Mouse (Mus musculus): ENCODE results near the gene Sox5. TPM values are rescaled to one million over a fixed set of nuclear protein-coding genes. Genes with fewer than 3 reads are reported as not detected.

Gene Sox5
- polyA plus RNA-seq, 1 experiment from 2014 or later: 54.7 TPM

GRCm38 (mm10) chr6:143833986-143834385 lies 947.8 kb downstream of the Sox5 start:
- DNase-seq (ENCODE audit: low spot score) (no peak), ATAC-seq (ENCODE audit: insufficient number of reproducible peaks, low FRiP score, low TSS enrichment, low read depth) (no peak)
- Histone ChIP-seq H3K9ac (ENCODE audit: low read length) (no peak overlapping the region), H3K36me3 (ENCODE audit: control insufficient read depth, insufficient read depth, low read length) (no peaks in the 10 kb centered on the region), H3K27ac (replicated peaks; ENCODE audit: low read depth, low read length) (no peak overlapping the region), H3K27me3 (ENCODE audit: control insufficient read depth, insufficient read depth, low read length) (0 out of 2 replicates have a peak, but pooled peaks cover 2% of the 10 kb centered on the region), H3K4me2 (ENCODE audit: low read depth, severe bottlenecking) (no peak overlapping the region), H3K4me3 (ENCODE audit: low read depth, low read length) (no peak overlapping the region), H3K4me1 (ENCODE audit: control insufficient read depth, insufficient read depth, low read length) (no peaks in the 10 kb centered on the region), H3K9me3 (ENCODE audit: control insufficient read depth, low read length) (no peaks in the 10 kb centered on the region)
- 93% methylated on average over 3 of the region's 3 CpGs for WGBS

GRCm38 (mm10) chr6:143833182-143833558 lies 948.6 kb downstream of the Sox5 start:
- Histone ChIP-seq H3K36me3 (ENCODE audit: control insufficient read depth, insufficient read depth, low read length) (no peaks in the 10 kb centered on the region), H3K27ac (replicated peaks; ENCODE audit: low read depth, low read length) (no peak overlapping the region), H3K27me3 (ENCODE audit: control insufficient read depth, insufficient read depth, low read length) (0 out of 2 replicates have a peak, but pooled peaks cover 2% of the 10 kb centered on the region), H3K4me1 (ENCODE audit: control insufficient read depth, insufficient read depth, low read length) (no peaks in the 10 kb centered on the region), H3K4me3 (ENCODE audit: low read depth, low read length) (no peak overlapping the region), H3K4me2 (ENCODE audit: low read depth, severe bottlenecking) (no peak overlapping the region), H3K9me3 (ENCODE audit: control insufficient read depth, low read length) (no peaks in the 10 kb centered on the region), H3K9ac (ENCODE audit: low read length) (no peak overlapping the region)
- DNase-seq (ENCODE audit: low spot score): no peak
- no peak for ATAC-seq (ENCODE audit: insufficient number of reproducible peaks, low FRiP score, low TSS enrichment, low read depth)
- WGBS: 92% methylated on average over 23 of the region's 23 CpGs

GRCm38 (mm10) chr6:143832483-143833181 lies 949.1 kb downstream of the Sox5 start:
- Histone ChIP-seq H3K4me3 (ENCODE audit: low read depth, low read length) (no peak overlapping the region), H3K9me3 (ENCODE audit: control insufficient read depth, low read length) (no peaks in the 10 kb centered on the region), H3K27ac (replicated peaks; ENCODE audit: low read depth, low read length) (no peak overlapping the region), H3K27me3 (ENCODE audit: control insufficient read depth, insufficient read depth, low read length) (0 out of 2 replicates have a peak, but pooled peaks cover 2% of the 10 kb centered on the region), H3K9ac (ENCODE audit: low read length) (no peak overlapping the region), H3K4me2 (ENCODE audit: low read depth, severe bottlenecking) (no peak overlapping the region), H3K4me1 (ENCODE audit: control insufficient read depth, insufficient read depth, low read length) (no peaks in the 10 kb centered on the region), H3K36me3 (ENCODE audit: control insufficient read depth, insufficient read depth, low read length) (no peaks in the 10 kb centered on the region)
- WGBS: 91% methylated on average over 12 of the region's 12 CpGs
- no peak for DNase-seq (ENCODE audit: low spot score)
- ATAC-seq (ENCODE audit: insufficient number of reproducible peaks, low FRiP score, low TSS enrichment, low read depth): no peak

- Histone ChIP-seq H3K27me3 (ENCODE audit: control insufficient read depth, insufficient read depth, low read length) (0 out of 2 replicates have a peak, but pooled peaks cover 2% of the 10 kb centered on the region), H3K36me3 (ENCODE audit: control insufficient read depth, insufficient read depth, low read length) (no peaks in the 10 kb centered on the region), H3K4me2 (ENCODE audit: low read depth, severe bottlenecking) (no peak overlapping the region), H3K27ac (replicated peaks; ENCODE audit: low read depth, low read length) (no peak overlapping the region), H3K4me3 (ENCODE audit: low read depth, low read length) (no peak overlapping the region), H3K9me3 (ENCODE audit: control insufficient read depth, low read length) (no peaks in the 10 kb centered on the region), H3K4me1 (ENCODE audit: control insufficient read depth, insufficient read depth, low read length) (no peaks in the 10 kb centered on the region), H3K9ac (ENCODE audit: low read length) (no peak overlapping the region)
- DNase-seq (ENCODE audit: low spot score) (no peak), ATAC-seq (ENCODE audit: insufficient number of reproducible peaks, low FRiP score, low TSS enrichment, low read depth) (no peak)
- WGBS: 48% methylated on average over 4 of the region's 4 CpGs
These were observed 950.5 kb downstream of the Sox5 start for GRCm38 (mm10) chr6:143831246-143831645.

- Histone ChIP-seq H3K36me3 (ENCODE audit: control insufficient read depth, insufficient read depth, low read length) (no peaks in the 10 kb centered on the region), H3K4me1 (ENCODE audit: control insufficient read depth, insufficient read depth, low read length) (no peaks in the 10 kb centered on the region), H3K9me3 (ENCODE audit: control insufficient read depth, low read length) (no peaks in the 10 kb centered on the region), H3K27ac (replicated peaks; ENCODE audit: low read depth, low read length) (no peak overlapping the region), H3K4me3 (ENCODE audit: low read depth, low read length) (no peak overlapping the region), H3K4me2 (ENCODE audit: low read depth, severe bottlenecking) (no peak overlapping the region), H3K27me3 (ENCODE audit: control insufficient read depth, insufficient read depth, low read length) (0 out of 2 replicates have a peak, but pooled peaks cover 2% of the 10 kb centered on the region), H3K9ac (ENCODE audit: low read length) (no peak overlapping the region)
- WGBS: 69% methylated on average over 2 of the region's 2 CpGs
- DNase-seq (ENCODE audit: low spot score): no peak
- no peak for ATAC-seq (ENCODE audit: insufficient number of reproducible peaks, low FRiP score, low TSS enrichment, low read depth)
These were observed 951.6 kb downstream of the Sox5 start for GRCm38 (mm10) chr6:143830131-143830530.

GRCm38 (mm10) chr6:143826786-143827185 lies 955.0 kb downstream of the Sox5 start:
- WGBS: 85% methylated on average over 5 of the region's 5 CpGs

GRCm38 (mm10) chr6:143825966-143826365 lies 955.8 kb downstream of the Sox5 start:
- Histone ChIP-seq H3K9ac (ENCODE audit: low read length) (no peak overlapping the region), H3K27ac (replicated peaks; ENCODE audit: low read depth, low read length) (no peak overlapping the region), H3K9me3 (ENCODE audit: control insufficient read depth, low read length) (no peaks in the 10 kb centered on the region), H3K4me2 (ENCODE audit: low read depth, severe bottlenecking) (no peak overlapping the region), H3K4me3 (ENCODE audit: low read depth, low read length) (no peak overlapping the region), H3K36me3 (ENCODE audit: control insufficient read depth, insufficient read depth, low read length) (no peaks in the 10 kb centered on the region), H3K27me3 (ENCODE audit: control insufficient read depth, insufficient read depth, low read length) (no peaks in the 10 kb centered on the region), H3K4me1 (ENCODE audit: control insufficient read depth, insufficient read depth, low read length) (no peaks in the 10 kb centered on the region)
- WGBS: 96% methylated on average over 5 of the region's 5 CpGs
- ATAC-seq (ENCODE audit: insufficient number of reproducible peaks, low FRiP score, low TSS enrichment, low read depth) (no peak), DNase-seq (ENCODE audit: low spot score) (no peak)

More at GRCm38 (mm10) chr6:143826786-143827185, 955.0 kb downstream of the Sox5 start:
- Histone ChIP-seq H3K4me2 (ENCODE audit: low read depth, severe bottlenecking) (no peak overlapping the region), H3K27ac (replicated peaks; ENCODE audit: low read depth, low read length) (no peak overlapping the region), H3K9me3 (ENCODE audit: control insufficient read depth, low read length) (no peaks in the 10 kb centered on the region), H3K4me1 (ENCODE audit: control insufficient read depth, insufficient read depth, low read length) (no peaks in the 10 kb centered on the region), H3K36me3 (ENCODE audit: control insufficient read depth, insufficient read depth, low read length) (no peaks in the 10 kb centered on the region), H3K27me3 (ENCODE audit: control insufficient read depth, insufficient read depth, low read length) (no peaks in the 10 kb centered on the region), H3K4me3 (ENCODE audit: low read depth, low read length) (no peak overlapping the region), H3K9ac (ENCODE audit: low read length) (no peak overlapping the region)
- no peak for ATAC-seq (ENCODE audit: insufficient number of reproducible peaks, low FRiP score, low TSS enrichment, low read depth)
- DNase-seq (ENCODE audit: low spot score): no peak

- Histone ChIP-seq H3K9ac (ENCODE audit: low read length) (no peak overlapping the region), H3K4me2 (ENCODE audit: low read depth, severe bottlenecking) (no peak overlapping the region), H3K36me3 (ENCODE audit: control insufficient read depth, insufficient read depth, low read length) (no peaks in the 10 kb centered on the region), H3K9me3 (ENCODE audit: control insufficient read depth, low read length) (no peaks in the 10 kb centered on the region), H3K4me3 (ENCODE audit: low read depth, low read length) (no peak overlapping the region), H3K27me3 (ENCODE audit: control insufficient read depth, insufficient read depth, low read length) (no peaks in the 10 kb centered on the region), H3K27ac (replicated peaks; ENCODE audit: low read depth, low read length) (no peak overlapping the region), H3K4me1 (ENCODE audit: control insufficient read depth, insufficient read depth, low read length) (no peaks in the 10 kb centered on the region)
- ATAC-seq (ENCODE audit: insufficient number of reproducible peaks, low FRiP score, low TSS enrichment, low read depth) (no peak), DNase-seq (ENCODE audit: low spot score) (no peak)
- 85% methylated on average over 6 of the region's 6 CpGs for WGBS
These were observed 956.7 kb downstream of the Sox5 start for GRCm38 (mm10) chr6:143825086-143825485.

GRCm38 (mm10) chr6:143788446-143788845 lies 993.3 kb downstream of the Sox5 start:
- Histone ChIP-seq H3K36me3 (ENCODE audit: control insufficient read depth, insufficient read depth, low read length) (no peaks in the 10 kb centered on the region), H3K9ac (ENCODE audit: low read length) (no peak overlapping the region), H3K27ac (replicated peaks; ENCODE audit: low read depth, low read length) (no peak overlapping the region), H3K4me2 (ENCODE audit: low read depth, severe bottlenecking) (no peak overlapping the region), H3K4me3 (ENCODE audit: low read depth, low read length) (no peak overlapping the region), H3K4me1 (ENCODE audit: control insufficient read depth, insufficient read depth, low read length) (no peaks in the 10 kb centered on the region), H3K9me3 (ENCODE audit: control insufficient read depth, low read length) (no peaks in the 10 kb centered on the region), H3K27me3 (ENCODE audit: control insufficient read depth, insufficient read depth, low read length) (no peaks in the 10 kb centered on the region)
- ATAC-seq (ENCODE audit: insufficient number of reproducible peaks, low FRiP score, low TSS enrichment, low read depth) (no peak), DNase-seq (ENCODE audit: low spot score) (no peak)
- WGBS: 97% methylated on average over 2 of the region's 2 CpGs

Measured in limb, embryonic 11.5 days (tissue).